Mouse (Mus musculus) naive thymus-derived CD4-positive, alpha-beta T cell, adult 2 months (primary cell): Measurements from ENCODE around the gene Cmas.

Experiments
- DNase-seq: peaks from one replicate; pipeline ENCODE4 v3.0.0-alpha.2; 2011; ENCODE audit warnings: low read depth

The Cmas gene

DNA sequence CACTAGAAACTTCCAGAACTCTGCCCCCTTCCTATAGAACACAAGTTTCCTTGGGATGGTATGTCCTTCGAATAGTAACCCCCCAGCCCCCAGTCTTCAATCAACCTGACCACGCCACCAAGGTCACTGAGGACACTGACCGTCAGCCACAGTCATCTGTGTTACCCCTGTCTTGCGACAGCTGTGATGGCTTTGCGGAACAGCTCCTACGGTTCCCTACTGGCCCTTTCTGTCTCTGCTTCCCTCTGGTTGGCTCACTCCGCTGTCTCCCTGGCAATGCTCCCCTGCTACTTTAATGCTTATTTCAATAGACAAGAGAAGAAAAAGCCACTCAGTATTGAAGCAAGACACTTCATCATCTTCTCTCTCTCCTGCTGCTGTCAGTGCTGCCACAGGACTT is 37.0 kb downstream of the Cmas start:
- DNase-seq: no peak

DNA sequence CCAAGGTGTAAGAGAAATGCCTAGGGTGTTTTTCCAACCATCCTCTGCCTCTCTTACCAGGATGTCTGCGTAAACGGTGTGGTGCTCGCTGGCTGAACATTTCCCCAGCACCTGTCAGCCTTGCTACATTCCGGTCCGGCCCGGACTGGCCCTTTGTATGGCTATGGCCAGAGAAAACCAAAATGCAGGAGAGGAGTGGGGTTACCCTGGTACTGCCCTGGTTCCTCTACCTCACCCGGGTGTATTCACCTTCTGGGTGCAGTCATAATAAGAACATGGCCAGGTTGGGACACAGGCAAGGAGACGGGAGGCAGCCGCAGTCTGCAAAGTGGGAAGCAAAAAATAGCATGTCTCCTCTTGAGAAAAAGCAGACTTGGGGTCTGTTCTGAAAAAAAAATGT is 38.6 kb downstream of the Cmas start:
- no peak for DNase-seq

DNA sequence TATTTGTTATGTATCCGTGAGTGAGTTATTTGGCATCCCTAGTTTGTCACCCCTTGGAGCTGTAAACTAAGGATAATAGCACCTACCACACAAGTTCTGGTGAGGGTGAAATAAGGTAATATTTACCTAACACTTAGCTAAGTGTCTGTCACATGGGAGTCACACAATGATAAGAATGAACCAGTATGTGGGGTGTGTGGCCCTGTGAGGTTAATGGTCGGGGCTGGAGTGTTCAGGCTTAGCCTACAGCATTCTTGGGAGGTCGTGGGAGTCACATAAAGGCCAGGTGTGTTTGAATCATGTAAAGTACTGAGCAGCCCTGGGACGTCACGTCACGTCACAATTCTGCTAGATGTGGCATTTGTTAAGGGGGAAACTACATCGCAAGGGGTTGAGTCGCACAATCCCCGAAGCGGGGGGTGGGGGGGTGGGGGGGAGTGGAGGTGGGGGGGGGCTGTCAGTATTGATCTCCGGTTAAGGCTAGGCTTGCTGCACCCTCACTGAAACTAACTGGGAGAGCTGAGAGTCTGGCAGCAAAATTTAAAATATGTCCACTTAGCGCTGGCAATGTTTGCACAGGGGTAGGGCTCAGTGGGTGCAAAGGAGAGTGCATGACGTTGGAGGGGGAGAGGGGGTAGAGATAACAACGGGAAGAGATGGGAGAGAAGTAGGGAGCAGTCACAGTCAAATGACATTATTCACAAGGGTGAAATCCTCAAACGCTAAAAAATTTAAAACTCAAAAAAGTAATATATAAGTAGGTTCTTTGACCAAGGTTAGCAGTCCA is 39.4 kb downstream of the Cmas start:
- DNase-seq: no peak

DNA sequence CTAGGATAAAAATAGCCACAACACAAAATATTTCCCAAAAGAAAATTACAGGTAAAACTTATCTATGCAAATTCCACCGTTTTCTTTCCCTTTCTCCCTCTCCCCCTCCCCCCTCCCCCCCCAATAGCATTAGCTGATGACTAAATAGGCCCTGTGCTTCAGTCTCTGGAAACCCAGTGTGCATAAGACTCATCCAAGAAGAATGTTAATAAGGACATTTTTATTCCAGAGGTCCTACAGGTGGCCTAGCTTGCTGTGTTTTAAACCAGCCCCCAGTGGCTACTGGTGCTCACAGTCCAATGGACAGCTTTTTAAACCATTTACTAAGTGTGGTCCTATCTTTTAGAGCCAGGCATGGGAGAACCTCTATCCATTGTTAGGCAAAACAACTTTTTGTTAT is 41.5 kb downstream of the Cmas start:
- no peak for DNase-seq

DNA sequence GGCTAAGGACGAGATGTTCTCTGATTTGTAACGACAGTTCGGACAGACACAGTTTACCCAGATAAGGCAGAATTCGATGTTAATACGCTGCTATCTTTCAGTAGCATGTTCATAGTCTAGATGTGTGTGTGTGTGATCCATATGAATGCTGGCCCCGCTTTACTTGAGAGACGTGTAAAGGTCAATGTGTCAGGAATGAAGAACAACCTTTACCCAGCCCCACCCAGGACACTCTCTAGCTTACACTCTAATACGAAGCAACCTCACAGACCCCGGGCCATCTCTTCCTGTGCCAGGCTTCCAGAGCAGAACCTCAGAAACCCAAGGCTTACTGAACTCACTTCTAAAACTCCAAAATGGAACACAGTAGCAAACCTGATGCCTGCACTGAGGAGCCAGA is 42.4 kb downstream of the Cmas start:
- no peak for DNase-seq

DNA sequence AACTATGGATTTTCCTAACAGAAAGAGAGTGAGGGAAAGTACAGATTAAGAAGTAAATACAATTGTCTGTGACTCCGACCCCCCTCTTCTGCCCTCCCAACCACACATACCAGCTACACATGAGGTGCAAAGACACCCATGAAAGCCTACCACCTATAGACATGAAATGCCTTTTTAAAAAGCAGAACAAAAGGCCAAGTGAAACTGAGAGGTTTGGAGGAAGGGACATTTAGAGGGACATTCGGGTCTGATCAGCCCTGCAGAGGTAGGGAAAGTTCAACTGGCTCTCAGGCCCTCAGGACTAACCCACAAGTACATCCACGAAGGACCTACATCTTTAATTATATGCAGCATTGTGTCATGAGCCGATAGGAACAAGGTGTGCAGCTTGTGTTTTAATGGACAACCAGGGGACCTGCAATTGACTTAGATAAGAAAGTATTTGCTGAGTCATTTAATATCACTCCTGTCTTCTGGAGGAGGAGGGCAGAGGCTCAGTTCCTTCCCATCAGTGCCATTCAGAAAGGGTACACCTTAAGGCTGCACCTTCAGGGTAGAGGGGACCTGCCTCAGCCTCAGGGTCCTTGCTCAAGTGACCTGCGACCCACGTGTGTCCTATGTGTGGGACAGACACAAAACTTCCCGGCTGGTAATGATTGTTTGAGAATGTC is 43.4 kb downstream of the Cmas start:
- DNase-seq: no peak

DNA sequence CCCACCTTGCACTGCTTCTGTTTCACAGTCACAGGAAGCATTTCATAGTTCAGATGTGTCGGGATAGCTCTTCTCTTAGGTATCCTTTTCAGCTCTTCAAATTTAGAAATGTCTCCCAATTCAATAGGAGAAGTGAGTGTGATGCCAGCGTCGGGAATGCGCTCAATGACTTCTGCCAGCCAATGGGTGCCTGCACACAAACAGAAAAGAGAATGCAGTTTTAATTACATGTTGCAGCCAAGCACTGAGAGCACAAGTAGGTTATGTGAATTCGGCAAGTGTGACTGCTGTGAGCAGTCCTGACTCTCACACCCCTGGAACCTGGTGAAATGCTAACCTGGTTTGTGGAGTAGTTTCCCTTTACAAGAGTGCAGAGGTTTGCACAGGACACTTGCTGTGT is 45.2 kb downstream of the Cmas start:
- DNase-seq: no peak

DNA sequence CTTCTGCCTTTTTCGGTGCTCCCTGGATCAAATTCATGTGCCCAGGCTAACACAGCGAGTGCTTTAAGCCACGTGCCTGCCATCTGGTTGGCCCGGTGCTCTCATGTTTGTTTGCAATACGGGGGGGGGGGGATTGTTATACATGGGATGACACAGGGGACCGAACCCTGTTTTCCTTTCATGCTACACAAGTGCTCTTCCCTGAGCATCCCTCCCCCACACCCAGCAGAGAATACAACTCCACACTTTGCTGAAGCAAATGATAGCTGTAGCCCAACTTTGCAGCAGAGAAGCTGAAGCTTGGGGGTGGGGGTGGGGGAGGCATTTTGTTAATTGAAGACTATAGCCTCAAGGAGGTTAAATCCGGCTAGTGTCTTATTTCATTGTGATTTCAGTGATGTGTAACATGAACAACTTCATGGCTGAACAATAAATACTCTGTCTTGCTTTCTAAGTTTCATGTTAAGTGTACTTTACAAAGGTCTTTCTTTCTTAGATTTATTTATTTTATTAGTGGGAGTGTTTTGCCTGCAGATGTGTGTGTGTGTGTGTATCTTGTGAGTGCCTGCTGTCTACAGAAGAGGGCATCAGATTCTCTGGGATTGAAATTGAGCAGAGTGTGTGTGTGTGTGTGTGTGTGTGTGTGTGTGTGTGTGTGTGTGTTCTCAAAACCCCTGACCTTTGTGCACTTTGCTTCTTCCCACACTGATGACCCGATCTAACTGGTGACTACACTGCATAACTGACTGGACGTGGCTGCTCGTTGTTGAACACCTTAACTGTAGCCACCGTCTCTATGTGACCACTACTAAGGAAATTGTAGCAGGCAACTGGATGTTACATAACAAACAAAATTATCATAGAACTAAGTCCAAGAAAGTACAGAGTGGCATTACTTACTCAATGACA is 46.4 kb downstream of the Cmas start:
- DNase-seq: no peak

DNA sequence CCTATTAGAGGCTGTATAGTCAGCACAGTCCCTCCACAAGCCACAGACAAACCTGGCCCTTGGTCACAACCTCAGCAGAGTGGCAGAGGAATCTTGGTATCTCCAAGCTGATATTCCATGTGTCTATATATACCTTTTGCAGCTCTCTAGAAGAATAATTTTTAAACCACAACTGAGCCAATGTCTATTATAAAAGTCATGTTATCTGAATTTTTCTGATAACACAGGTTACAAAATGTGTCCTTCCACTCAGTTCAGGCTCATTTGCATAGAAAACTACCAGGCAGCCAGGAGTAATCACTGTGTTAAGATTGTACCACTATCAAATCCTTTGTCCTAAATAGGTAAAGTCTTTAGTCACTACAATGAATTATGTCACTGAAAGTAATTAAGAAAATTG is 47.9 kb downstream of the Cmas start, which contains the start of gene Sult6b2:
Gene Sult6b2 (minus strand): TSS at position 101 of the 400 bp plus-strand sequence.
- no peak for DNase-seq

DNA sequence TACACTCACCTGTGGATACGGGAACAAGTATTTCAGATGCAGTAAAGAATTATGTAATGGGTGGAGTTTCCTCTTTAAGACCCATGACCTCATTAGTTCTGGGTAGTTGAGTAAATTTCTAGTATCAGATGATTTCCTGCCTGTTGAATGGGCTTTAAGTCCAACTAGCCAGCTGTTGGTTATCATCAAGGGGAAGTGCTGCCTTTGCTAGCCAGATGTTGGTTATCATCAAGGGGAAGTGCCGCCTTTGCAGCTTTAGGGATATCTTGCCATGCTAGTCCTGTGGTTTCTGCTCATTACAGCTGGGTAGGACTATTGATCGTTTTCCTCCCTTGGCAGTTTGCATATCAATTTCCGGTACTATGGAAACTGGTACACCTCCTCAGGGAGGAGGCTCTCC is 49.8 kb downstream of the Cmas start:
- no peak for DNase-seq

DNA sequence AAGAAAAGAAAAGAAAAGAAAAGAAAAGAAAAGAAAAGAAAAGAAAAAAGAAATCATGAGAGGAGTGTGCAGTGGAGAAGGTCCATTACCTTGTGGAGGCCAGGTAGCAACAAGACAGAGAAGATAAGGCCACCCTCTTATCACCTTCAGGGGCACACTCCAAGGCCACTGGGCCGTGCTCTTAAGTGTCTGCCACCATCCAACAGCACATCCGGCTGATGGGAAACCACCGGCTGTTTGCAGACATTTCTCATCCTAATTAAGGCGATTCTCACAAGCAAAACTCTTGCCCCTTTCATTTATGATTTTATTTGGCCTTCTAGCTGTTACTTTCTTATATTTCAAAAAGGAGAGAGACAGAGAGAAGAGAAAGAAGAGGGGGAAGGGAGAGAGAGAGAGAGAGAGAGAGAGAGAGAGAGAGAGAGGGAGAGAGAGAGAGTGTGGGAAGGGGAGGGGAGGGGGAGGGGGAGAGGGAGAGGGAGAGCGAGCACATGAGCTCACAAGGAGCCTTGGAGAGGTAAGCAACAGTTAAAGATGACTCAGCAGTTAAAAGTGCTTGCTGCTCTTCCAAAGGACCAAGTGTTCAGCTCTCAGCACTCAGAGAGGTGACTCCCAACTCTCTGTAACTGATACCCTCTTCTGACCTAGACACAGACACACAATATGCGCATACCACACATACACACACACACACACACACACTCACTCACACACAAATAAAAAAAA is 53.0 kb downstream of the Cmas start:
- DNase-seq: peak; percentile 27

DNA sequence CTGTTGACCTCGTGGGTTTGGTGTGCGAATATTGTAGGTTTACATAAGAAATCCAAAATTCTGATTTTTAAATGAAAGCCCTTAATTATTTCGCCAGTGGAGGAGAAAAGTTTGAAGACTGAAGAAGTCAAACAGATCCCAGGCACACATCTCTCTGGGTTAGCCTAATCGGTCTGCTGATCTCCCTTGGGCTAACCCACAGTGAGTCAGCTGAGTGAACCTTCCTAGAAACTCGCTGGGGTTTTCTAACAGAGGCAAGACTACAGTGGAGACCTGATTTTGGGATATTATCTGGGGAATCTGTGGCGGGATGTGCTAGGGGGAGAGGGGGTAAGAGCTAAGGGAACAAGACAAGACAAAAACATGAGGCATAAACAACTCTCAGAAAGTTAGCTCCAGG is 53.8 kb downstream of the Cmas start:
- no peak for DNase-seq

DNA sequence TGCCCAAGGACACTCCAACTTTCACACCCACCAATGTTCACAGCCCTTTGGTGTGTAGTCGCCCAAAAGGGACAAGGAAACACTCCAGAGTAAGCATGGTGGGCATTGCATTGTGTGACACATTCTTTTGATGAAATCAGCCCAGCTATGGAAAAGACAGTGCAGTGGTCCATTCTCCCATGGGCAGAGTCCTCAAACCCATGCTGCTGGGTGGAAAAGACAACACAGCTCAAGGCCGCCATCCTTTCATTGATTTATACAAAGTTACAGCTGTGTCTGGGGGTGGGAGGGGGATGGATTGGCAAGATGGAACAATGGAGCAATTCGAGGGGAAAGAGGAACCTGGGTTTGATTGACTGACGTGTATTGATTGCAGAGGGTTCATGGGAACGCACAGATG is 56.5 kb downstream of the Cmas start:
- DNase-seq: no peak

DNA sequence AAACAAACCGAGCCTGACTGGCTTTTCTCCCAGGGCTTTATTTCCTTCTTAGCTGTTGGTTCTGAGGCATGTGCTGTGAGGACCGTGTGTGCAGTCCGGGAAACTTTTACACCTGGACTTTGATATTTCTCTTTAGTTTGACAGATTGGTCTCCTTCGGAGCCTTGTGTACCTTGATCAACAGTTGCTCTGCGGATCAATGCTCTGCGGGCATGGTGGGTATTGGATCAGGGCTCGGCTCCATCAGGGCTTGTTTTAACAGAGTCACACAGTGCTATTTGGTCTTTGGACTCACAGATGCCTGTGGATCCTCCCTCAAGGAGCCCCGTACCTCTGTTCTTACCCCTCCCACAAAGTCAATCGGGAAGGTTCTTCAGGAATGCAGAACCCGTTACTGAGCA is 57.5 kb downstream of the Cmas start:
- DNase-seq: no peak

DNA sequence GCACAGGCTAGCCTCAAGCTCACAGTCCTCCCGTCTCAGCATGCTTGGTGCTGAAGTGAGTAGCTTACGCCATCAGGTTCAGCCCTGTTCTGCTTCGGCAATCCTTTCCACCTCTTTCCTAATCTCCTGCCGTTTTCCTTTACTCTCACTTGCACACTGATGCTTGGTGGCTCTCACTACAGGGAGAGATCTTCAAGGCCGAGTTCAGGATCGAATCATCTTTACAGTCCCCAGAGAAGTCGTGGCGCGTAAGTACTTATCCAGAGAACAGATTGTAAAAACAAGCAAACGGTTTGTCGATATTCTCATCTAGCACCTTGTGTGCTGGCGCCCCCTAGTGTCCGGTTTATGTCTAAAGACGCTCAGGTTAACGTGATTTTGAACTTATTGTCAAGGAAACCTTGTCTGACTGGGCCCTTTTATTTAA is 58.0 kb downstream of the Cmas start:
- DNase-seq: peak; percentile 94

DNA sequence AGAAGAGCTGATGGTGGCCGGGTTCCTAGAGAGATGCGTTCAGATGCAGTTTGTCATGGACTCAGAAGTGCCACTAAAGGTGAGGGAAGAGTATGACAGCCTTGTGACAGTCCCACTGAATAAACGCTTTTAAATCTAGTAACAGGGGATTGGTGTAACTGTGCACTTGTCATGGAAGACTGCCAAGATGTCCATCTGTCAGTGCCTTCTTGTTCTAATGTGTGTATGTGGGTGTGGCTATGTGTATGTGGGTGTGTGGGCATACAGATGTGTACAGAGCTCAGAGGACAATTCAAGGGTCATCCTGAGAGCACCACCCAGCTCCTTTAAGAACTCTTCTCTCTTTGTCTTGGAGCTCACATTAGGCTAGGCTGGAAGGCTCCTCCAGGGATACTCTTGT is 59.0 kb downstream of the Cmas start:
- no peak for DNase-seq

DNA sequence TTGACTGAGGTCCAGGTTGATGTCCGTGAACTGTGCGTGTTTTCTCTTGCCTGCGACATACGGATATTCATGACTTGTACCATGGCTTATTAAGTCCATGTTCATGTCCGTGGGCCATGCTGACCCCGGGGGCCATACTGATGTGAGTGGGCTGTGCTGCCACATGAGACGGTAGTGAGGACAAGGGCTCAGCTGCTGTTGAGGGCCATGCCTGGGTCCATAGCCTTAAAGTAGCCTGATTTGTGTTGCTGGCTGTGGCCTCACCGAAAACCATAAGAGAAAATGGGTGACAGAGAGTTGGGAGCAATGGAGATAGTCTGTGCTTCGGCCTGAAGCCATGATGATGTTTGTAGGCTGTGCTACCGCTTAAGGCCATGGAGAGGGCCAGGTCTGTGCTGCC is 61.8 kb downstream of the Cmas start:
- DNase-seq: no peak

DNA sequence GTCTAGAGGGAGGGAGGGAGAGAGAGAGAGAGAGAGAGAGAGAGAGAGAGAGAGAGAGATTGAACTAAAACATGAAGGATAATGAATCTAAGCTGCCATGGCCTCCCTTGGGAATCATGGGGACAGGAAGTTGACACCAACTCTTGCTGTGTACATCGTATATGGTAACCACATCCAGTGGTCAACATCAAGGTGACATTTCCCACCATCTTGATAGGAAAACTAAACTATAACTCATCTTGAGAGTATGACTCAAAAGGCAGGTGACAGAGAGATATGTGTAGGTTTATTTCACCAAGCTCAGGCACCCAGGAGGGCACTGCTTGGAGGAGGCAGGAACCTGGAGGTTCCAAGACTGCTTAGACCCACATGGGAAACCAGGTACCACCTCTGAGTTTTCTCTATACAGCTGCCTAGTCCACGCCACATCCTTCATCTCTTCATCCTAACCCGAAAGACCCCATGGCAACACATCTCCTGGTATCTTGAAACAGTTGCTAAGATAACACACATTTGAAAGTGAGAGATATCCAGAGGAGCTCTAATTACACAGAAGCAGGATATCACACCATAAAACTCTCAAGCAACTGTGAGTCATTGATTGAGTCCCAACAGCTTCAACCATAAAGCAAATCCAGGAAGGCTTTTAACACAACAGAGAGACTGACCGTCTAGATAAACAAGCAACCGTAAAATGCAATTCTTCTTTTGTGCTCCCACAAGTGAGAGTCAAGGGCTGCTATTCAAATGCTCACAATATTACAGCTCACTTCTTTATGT is 66.7 kb downstream of the Cmas start:
- no peak for DNase-seq
